Mouse (Mus musculus) kidney, embryonic 14.5 days (tissue): ENCODE measurements at regions not wholly inside any gene's neighbourhood (a gene's known extent, or its start where the extent isn't known, plus 50 kb on each side); places are given as distances from the start of the nearest gene placed in this dataset.

Experiments used
- ATAC-seq: fragments of 200-750 bp; cut with Nextera tagmentation; 2 replicates; pipeline ENCODE4 v1.8.0; 2017; ENCODE audit warnings: moderate number of reproducible peaks, mild to moderate bottlenecking, moderate TSS enrichment, moderate library complexity; ENCODE audit not compliant: low FRiP score, low TSS enrichment
- H3K27ac ChIP-seq: fragments of 300-500 bp; sonication (generic); 2 replicates; pipeline ENCODE4 v1.5.1; 2014; ENCODE audit warnings: low read depth, mild to moderate bottlenecking, low read length, moderate library complexity, mixed read lengths
- H3K27me3 ChIP-seq: fragments of 300-500 bp; sonication (generic); 2 replicates; pipeline ENCODE4 v1.6.1; 2014; ENCODE audit warnings: mild to moderate bottlenecking, low read length; ENCODE audit not compliant: control insufficient read depth, insufficient read depth
- H3K36me3 ChIP-seq: fragments of 300-500 bp; sonication (generic); 2 replicates; pipeline ENCODE4 v1.6.1; 2014; ENCODE audit warnings: low read length, mixed read lengths; ENCODE audit not compliant: control insufficient read depth, insufficient read depth
- H3K4me1 ChIP-seq: fragments of 300-500 bp; sonication (generic); 2 replicates; pipeline ENCODE4 v1.6.1; 2014; ENCODE audit warnings: low read length, mixed read lengths; ENCODE audit not compliant: control insufficient read depth, insufficient read depth
- H3K4me2 ChIP-seq: fragments of 300-500 bp; sonication (generic); replicated peaks from 2 replicates; pipeline ENCODE4 v1.6.1; 2014; ENCODE audit warnings: low read depth, mild to moderate bottlenecking, low read length
- H3K4me3 ChIP-seq: fragments of 300-500 bp; sonication (generic); 2 replicates; pipeline ENCODE4 v1.5.1; 2014; ENCODE audit warnings: mild to moderate bottlenecking, low read length
- H3K9ac ChIP-seq: fragments of 300-500 bp; sonication (generic); 2 replicates; pipeline ENCODE4 v1.6.1; 2014; ENCODE audit warnings: low read depth, mild to moderate bottlenecking, low read length, moderate library complexity
- H3K9me3 ChIP-seq: fragments of 300-500 bp; sonication (generic); 2 replicates; pipeline ENCODE4 v1.6.1; 2016; ENCODE audit warnings: low read length; ENCODE audit not compliant: control insufficient read depth
- WGBS: fragments of 180-500 bp; shearing (Covaris S2); extraction: QIAGEN DNeasy Blood & Tissue Kit; methylation state at CpG from one replicate; pipeline ENCODE4 v1.1.7; 2014; 5-methylcytosine and 5-hydroxymethylcytosine counted together

DNA sequence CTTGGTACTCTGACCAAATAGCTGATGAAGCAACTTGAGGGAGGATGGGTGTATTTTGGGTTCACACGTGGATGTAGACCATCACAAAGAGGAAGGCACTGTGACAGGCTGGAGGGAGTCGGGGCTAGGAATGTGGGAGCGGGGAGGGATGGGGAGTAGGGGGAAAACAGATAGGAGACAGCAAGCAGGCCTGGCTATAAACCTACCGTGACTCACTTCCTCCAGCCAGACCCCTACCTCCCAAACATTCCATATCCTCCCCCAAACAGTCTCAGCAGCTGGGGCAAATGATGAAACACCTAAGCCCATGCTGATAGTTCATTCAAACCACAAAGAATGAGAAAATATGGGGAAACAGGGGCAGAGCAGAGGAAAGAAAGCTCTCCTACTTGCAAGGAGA, 91.1 kb upstream of the Sox4 start:
- 43% methylated on average over 4 of the region's 4 CpGs for WGBS
- Histone ChIP-seq H3K9ac (no peak overlapping the region), H3K4me1 (no peaks in the 10 kb centered on the region), H3K27ac (no peak overlapping the region), H3K27me3 (no peaks in the 10 kb centered on the region), H3K9me3 (no peaks in the 10 kb centered on the region), H3K36me3 (no peaks in the 10 kb centered on the region), H3K4me3 (no peak overlapping the region), H3K4me2 (no peak overlapping the region)
- ATAC-seq = no peak

DNA sequence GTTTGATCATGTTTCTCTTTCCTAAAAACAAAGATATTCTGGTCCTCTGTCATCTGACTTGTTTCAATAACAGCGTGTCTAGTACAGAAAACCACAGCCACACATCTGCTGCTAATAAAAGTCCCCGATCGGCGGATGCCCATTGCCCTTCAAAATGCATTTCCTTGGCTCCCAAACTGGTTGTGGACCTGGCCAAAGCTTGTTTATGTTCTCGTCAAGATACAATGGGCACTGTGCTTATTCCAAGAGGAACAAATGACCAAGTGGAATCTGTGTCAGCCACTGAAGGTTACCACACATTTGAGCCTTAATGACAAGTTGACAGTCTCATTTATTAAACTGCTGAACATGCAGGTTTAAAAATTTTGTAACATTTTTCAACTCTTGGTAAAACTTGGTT, 86.8 kb upstream of the Sox4 start:
- no peak overlapping the region for H3K27ac ChIP-seq
- no peaks in the 10 kb centered on the region for H3K4me1 ChIP-seq
- H3K4me2 ChIP-seq = no peak overlapping the region
- no peak for ATAC-seq
- no peaks in the 10 kb centered on the region for H3K9me3 ChIP-seq
- no peaks in the 10 kb centered on the region for H3K36me3 ChIP-seq
- H3K27me3 ChIP-seq = no peaks in the 10 kb centered on the region
- WGBS = 97% methylated on average over 5 of the region's 5 CpGs
- H3K4me3 ChIP-seq = no peak overlapping the region
- H3K9ac ChIP-seq = no peak overlapping the region

DNA sequence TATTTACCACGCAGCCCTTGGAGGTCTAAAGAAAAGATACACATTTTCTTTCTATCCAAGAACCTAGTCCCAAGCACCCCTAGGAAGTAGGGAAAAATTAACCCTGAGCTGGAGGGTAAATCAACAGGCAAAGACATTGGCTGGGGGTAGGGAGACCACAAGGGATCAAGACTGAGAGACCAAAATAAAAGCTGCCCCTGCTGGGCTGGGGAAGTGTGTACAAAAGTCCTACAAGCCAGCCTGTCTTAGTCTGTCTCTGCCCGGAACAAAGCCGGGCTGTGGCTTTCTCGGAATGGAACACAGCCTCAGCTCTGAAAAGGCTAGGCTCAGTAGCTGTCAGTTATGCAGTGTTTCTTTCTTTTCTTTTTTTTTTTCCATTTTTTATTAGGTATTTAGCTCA, 81.4 kb upstream of the Sox4 start:
- Histone ChIP-seq H3K27me3 (no peaks in the 10 kb centered on the region), H3K36me3 (no peaks in the 10 kb centered on the region), H3K4me1 (no peaks in the 10 kb centered on the region), H3K9me3 (no peaks in the 10 kb centered on the region), H3K4me3 (no peak overlapping the region), H3K27ac (no peak overlapping the region), H3K9ac (no peak overlapping the region), H3K4me2 (no peak overlapping the region)
- whole genome bisulfite sequencing = 86% methylated on average over 4 of the region's 4 CpGs
- ATAC-seq = no peak

DNA sequence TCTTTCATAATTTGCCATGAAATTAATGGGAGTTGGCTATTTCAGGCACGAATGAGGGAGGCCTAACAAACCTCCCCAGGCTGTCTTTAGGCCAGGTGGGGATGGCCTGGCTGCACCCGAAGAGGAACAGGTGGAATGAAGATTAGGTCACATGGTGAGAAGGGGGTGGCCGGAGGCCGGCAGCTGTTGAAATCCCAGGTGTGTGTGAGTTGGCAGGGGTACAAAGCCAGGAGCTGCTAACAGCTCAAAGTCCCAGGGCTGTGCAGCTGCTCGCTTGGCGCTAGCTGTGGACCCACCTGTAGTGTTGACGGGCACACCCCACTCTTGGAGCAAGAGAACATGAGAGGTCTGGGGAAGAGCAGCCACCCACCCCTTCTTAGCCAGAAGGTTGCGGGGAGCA, 80.9 kb upstream of the Sox4 start:
- H3K4me2 ChIP-seq = no peak overlapping the region
- 52% methylated on average over 8 of the region's 8 CpGs for WGBS

DNA sequence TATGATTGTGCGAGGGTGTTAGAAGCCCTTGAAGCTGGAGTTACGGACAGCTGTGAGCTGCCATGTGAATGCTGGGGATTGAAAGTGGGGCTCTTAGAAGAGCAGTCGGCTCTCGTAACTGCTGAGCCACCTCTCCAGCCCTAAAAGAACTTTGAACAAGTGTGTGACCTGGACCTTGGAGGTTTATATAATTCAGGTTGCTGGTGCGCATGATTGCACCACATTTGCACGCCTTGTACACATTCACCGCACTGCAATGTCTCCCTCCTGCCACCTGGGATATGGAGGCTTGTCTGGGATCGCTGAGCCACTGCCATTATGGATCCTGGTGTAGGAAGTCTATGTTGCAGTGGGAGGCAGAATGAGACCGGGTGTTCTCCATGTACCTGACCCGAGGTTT, 73.6 kb upstream of the Sox4 start:
- Histone ChIP-seq H3K9me3 (no peaks in the 10 kb centered on the region), H3K4me3 (no peak overlapping the region), H3K27ac (no peak overlapping the region), H3K36me3 (no peaks in the 10 kb centered on the region), H3K9ac (no peak overlapping the region), H3K27me3 (no peaks in the 10 kb centered on the region), H3K4me1 (no peaks in the 10 kb centered on the region), H3K4me2 (no peak overlapping the region)
- no peak for ATAC-seq
- WGBS = 88% methylated on average over 10 of the region's 10 CpGs

More for the DNA sequence above, 80.9 kb upstream of the Sox4 start:
- ATAC-seq = peak; percentile 32; the same call in 1 of the 2 replicates
- no peak overlapping the region for H3K27ac ChIP-seq
- H3K9me3 ChIP-seq = no peaks in the 10 kb centered on the region
- H3K4me1 ChIP-seq = no peaks in the 10 kb centered on the region
- H3K36me3 ChIP-seq = no peaks in the 10 kb centered on the region
- H3K9ac ChIP-seq = no peak overlapping the region
- H3K27me3 ChIP-seq = no peaks in the 10 kb centered on the region
- H3K4me3 ChIP-seq = no peak overlapping the region

DNA sequence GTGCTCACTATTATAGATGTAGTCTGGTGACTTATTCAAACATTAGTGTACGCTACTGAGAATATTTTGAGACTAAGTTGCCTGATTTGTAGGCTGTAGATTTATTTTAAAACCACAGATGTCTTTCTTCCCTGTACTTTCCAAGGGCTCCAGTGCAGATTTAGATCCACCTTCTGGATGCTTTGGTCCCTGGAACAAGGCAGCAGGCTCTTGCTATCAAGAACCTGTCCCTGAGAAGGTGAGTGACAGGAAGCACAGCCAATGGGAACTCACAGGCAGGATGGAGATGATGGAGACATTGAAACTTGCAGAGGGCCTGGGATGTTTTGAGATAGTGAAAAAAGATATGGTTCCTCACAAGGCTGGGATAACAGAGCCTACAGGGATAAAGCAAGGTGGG, 70.0 kb upstream of the Sox4 start:
- Histone ChIP-seq H3K4me3 (no peak overlapping the region), H3K27me3 (no peaks in the 10 kb centered on the region), H3K36me3 (no peaks in the 10 kb centered on the region), H3K4me1 (no peaks in the 10 kb centered on the region), H3K9me3 (no peaks in the 10 kb centered on the region), H3K9ac (no peak overlapping the region), H3K4me2 (no peak overlapping the region), H3K27ac (no peak overlapping the region)
- 76% methylated on average over 1 of the region's 1 CpGs for WGBS
- no peak for ATAC-seq

DNA sequence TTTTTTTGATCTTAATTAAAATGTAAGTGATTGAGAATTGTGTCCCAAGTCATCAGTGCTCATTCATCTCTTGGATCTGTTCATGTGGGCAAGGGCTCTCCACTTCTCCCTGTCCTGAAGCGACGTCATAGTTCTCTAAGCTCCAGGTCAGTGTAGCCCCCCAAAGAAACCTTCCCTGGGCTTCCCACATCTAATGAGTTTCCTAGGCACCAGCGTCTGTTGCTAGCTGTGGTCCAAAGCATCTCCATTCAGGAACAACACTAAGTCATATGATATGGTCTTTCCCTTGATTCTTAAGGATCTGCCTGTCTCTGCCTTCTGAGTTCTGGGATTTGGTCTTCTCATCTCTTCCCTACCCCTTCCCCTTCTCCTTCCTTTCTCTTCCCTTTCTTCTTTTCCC, 66.3 kb upstream of the Sox4 start:
- no peak for ATAC-seq
- H3K4me3 ChIP-seq = no peak overlapping the region

DNA sequence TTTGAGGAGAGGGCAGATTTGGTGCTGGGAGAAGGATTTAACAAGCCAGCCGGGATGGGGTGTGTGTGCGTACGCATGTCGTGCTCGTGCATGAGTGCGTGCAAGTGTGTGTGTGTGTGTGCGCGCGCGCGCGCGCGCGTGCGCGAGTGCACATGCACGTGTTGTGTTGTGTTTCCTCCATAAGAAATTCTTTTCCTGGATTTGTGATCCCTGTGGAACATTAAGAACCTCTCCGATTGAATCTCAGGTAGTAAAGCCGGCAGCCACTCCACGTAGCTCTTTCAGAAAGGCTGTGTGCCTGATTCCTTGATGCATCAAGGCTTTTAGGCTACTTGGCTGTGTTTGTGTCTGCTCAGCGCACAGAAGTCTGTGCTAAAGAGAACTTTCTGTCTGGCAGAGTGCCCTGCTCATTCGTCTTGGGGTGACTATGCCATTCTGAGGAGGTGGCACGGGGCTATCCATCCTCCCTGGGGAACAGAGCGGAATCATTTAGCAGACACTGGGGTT, 62.7 kb upstream of the Sox4 start:
- Histone ChIP-seq H3K27ac (no peak overlapping the region), H3K4me3 (no peak overlapping the region), H3K9me3 (no peaks in the 10 kb centered on the region), H3K9ac (no peak overlapping the region), H3K4me1 (no peaks in the 10 kb centered on the region), H3K27me3 (no peaks in the 10 kb centered on the region), H3K36me3 (no peaks in the 10 kb centered on the region), H3K4me2 (no peak overlapping the region)
- WGBS = 86% methylated on average over 25 of the region's 25 CpGs
- ATAC-seq = no peak

More for the DNA sequence above, 66.3 kb upstream of the Sox4 start:
- Histone ChIP-seq H3K9me3 (no peaks in the 10 kb centered on the region), H3K9ac (no peak overlapping the region), H3K4me1 (no peaks in the 10 kb centered on the region), H3K36me3 (no peaks in the 10 kb centered on the region), H3K27ac (no peak overlapping the region), H3K27me3 (no peaks in the 10 kb centered on the region), H3K4me2 (no peak overlapping the region)
- WGBS = 90% methylated on average over 3 of the region's 3 CpGs

DNA sequence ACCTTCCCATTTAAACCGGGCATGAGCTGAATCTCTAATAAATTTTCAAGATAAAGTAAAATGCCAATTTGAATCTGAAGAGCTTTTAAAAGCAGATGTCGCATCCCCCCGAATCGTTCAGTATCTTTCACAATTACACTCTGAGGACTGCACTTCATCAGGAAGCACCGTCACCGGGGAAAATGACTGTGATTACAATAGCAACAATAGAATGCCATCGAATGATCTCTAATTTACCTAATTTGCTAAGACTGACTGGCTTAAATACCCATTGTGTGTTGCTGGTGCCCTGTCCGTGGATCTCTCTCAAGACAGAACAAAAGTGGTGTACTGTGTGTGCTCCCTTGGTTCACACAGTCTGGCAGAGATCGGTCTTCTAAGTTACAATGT, 62.1 kb upstream of the Sox4 start:
- WGBS = 60% methylated on average over 9 of the region's 9 CpGs
- no peak overlapping the region for H3K4me2 ChIP-seq
- no peak for ATAC-seq

More for the DNA sequence above, 62.1 kb upstream of the Sox4 start:
- Histone ChIP-seq H3K4me1 (no peaks in the 10 kb centered on the region), H3K9me3 (no peaks in the 10 kb centered on the region), H3K27ac (no peak overlapping the region), H3K9ac (no peak overlapping the region), H3K36me3 (no peaks in the 10 kb centered on the region), H3K4me3 (no peak overlapping the region), H3K27me3 (no peaks in the 10 kb centered on the region)
